Comparison of ENCODE assay signal across 12 mouse cellular contexts in genomic region chr1:72936681-72937465, GRCm38 (mm10).
DNase-seq lines count a peak whose midpoint lies in the region; ATAC-seq and TF ChIP-seq lines count a peak whose summit lies in the region.
"Had no signal": no experiment of that assay in that cellular context is flagged by ENCODE, and none has a peak within 500 bp of the region (broad histone marks: within the 10 kb centered on the region; RNA-seq: fewer than 3 reads in every experiment).

No protein-coding gene starts in this region.

- intact Hi-C loops in gastrocnemius, postnatal 14 days (cut with DNase I; ENCODE audit: low total_unique reads): no loop called here
- intact Hi-C loops in gastrocnemius, postnatal 36 days (cut with DNase I): no loop called here

- H3K4me1 ChIP-seq in heart, postnatal 0 days (ENCODE audit: control insufficient read depth, insufficient read depth): no peaks in the 10 kb centered on the region
- H3K4me1 ChIP-seq: liver, embryonic 12.5 days; midbrain, embryonic 12.5 days had no signal

- 39% methylated on average over 5 of the region's 5 CpGs for whole genome bisulfite sequencing in heart, postnatal 0 days

- TF ChIP-seq EP300 in heart, postnatal 0 days (IDR thresholded peaks at IDR 0.05; ENCODE audit: low read depth): no peak

- H3K27me3 ChIP-seq in heart, postnatal 0 days (ENCODE audit: control insufficient read depth, insufficient read depth, low read length): no peaks in the 10 kb centered on the region
- H3K27me3 ChIP-seq: liver, embryonic 12.5 days; midbrain, embryonic 12.5 days had no signal

- no peak overlapping the region for H3K4me2 ChIP-seq in heart, postnatal 0 days (ENCODE audit: low read depth, low read length)
- H3K4me2 ChIP-seq: liver, embryonic 12.5 days; midbrain, embryonic 12.5 days had no signal

- H3K9me3 ChIP-seq in heart, postnatal 0 days (replicated peaks; ENCODE audit: control insufficient read depth, low read length): no peaks in the 10 kb centered on the region
- H3K9me3 ChIP-seq: liver, embryonic 12.5 days; midbrain, embryonic 12.5 days had no signal

- DNase-seq in gastrocnemius, postnatal 14 days: peak; percentile 38
- no peak for DNase-seq in gastrocnemius, postnatal 36 days
- DNase-seq in right cerebral cortex, adult 18-20 months: peak; percentile 19
- DNase-seq in right cerebral cortex, adult 2 months (ENCODE audit: low spot score in 2 of 2): no peak
- no peak for DNase-seq in heart, postnatal 0 days (ENCODE audit: low spot score)
- DNase-seq in left cerebral cortex, adult 9 months (ENCODE audit: low spot score in 2 of 2): no peak
- DNase-seq in urinary bladder, postnatal 10 days (ENCODE audit: low spot score): no peak
- DNase-seq: cerebellum, adult 11-12 months; lung, postnatal 10 days had no signal

- ATAC-seq in heart, postnatal 0 days (ENCODE audit: insufficient read depth, low read depth): peak; percentile 58
- ATAC-seq: liver, embryonic 12.5 days had no signal

- no peak overlapping the region for H3K4me3 ChIP-seq in heart, postnatal 0 days (ENCODE audit: low read depth, low read length)
- H3K4me3 ChIP-seq: liver, embryonic 12.5 days; midbrain, embryonic 12.5 days had no signal

- TF ChIP-seq CTCF in heart, postnatal 0 days (IDR thresholded peaks at IDR 0.05; ENCODE audit: low read depth): no peak

- H3K27ac ChIP-seq in heart, postnatal 0 days (ENCODE audit: low read depth): peak overlapping the region; percentile 47; the same call in 1 of the 2 replicates
- H3K27ac ChIP-seq: kidney, postnatal 0 days; liver, embryonic 12.5 days; midbrain, embryonic 12.5 days had no signal

- no peak overlapping the region for H3K9ac ChIP-seq in heart, postnatal 0 days (replicated peaks; ENCODE audit: low read depth, low read length)
- H3K9ac ChIP-seq: liver, embryonic 12.5 days; midbrain, embryonic 12.5 days had no signal

- H3K36me3 ChIP-seq in heart, postnatal 0 days (replicated peaks; ENCODE audit: control insufficient read depth, insufficient read depth, low read length): no peaks in the 10 kb centered on the region
- H3K36me3 ChIP-seq: liver, embryonic 12.5 days; midbrain, embryonic 12.5 days had no signal

Comparison
In these comparisons a context has a peak if more than half of its experiments do, and no peak if none do; other contexts are left out.
1. DNase-seq: peak in gastrocnemius, postnatal 14 days (single experiment) and right cerebral cortex, adult 18-20 months (single experiment); none in gastrocnemius, postnatal 36 days (0 of 2), right cerebral cortex, adult 2 months (0 of 2), heart, postnatal 0 days (single experiment), left cerebral cortex, adult 9 months (0 of 2) and urinary bladder, postnatal 10 days (single experiment).